16 mouse cellular contexts compared by ENCODE assay signal in the genomic region with DNA sequence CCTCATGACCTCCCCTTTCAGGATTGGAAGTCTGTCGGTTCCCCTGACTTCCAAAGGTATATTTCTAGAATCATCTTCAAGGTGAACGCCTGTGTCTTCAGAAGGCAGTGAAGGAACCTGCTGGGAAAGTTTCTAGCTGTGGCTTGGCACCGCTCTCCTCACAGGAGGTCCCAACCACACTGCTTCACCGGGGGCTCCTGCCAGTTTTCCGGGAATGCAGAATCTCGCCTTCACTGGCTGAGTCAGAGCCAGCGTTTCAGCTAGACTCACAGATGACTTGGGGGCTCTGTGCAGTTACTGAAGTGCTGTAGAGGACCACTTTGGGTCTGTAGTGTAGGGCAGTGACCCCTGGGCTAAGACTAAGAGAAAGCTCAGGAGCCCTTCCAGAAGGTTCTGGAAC.
DNase-seq lines count a peak whose midpoint lies in the region; ATAC-seq and TF ChIP-seq lines count a peak whose summit lies in the region.
"Had no signal": no experiment of that assay in that cellular context is flagged by ENCODE, and none has a peak within 500 bp of the region (broad histone marks: within the 10 kb centered on the region; RNA-seq: fewer than 3 reads in every experiment).

No protein-coding gene starts in this region.

- POLR2A ChIA-PET in Patski (lab: Charles Lee): interaction anchor here (1.2 kb wide), 1 partner anchor 72 kb away, joined by 3 read pairs; no protein-coding TSS in a partner anchor

- CTCF ChIA-PET in Patski (lab: Charles Lee): interaction anchor here (1.7 to 2.3 kb wide), 2 partner anchors 9 to 14 kb away, joined by 5 to 6 read pairs; no protein-coding TSS in a partner anchor

- H3K4me1 ChIP-seq in forebrain, postnatal 0 days (ENCODE audit: insufficient read depth): no peaks in the 10 kb centered on the region
- H3K4me1 ChIP-seq in forebrain, embryonic 16.5 days (replicated peaks; ENCODE audit: control insufficient read depth, insufficient read depth, low read length): no peaks in the 10 kb centered on the region; the same call in 1 of the 2 replicates
- H3K4me1 ChIP-seq in intestine, embryonic 15.5 days (replicated peaks): no peaks in the 10 kb centered on the region
- H3K4me1 ChIP-seq: embryonic facial prominence, embryonic 13.5 days; forebrain, embryonic 13.5 days; heart, embryonic 10.5 days; heart, embryonic 13.5 days had no signal

- TF ChIP-seq CTCF in forebrain, postnatal 0 days (IDR thresholded peaks at IDR 0.05; ENCODE audit: low read depth): no peak
- TF ChIP-seq CTCF in Patski (IDR thresholded peaks at IDR 0.05): no peak

- H3K27ac ChIP-seq in forebrain, postnatal 0 days (ENCODE audit: low read depth, low read length): no peak overlapping the region
- H3K27ac ChIP-seq in forebrain, embryonic 16.5 days (ENCODE audit: low read length): no peak overlapping the region
- no peak overlapping the region for H3K27ac ChIP-seq in intestine, embryonic 15.5 days
- H3K27ac ChIP-seq: embryonic facial prominence, embryonic 13.5 days; forebrain, embryonic 13.5 days; heart, adult 2 months; heart, embryonic 10.5 days; heart, embryonic 13.5 days; hindbrain, embryonic 14.5 days; hindbrain, postnatal 0 days had no signal

- H3K9ac ChIP-seq in forebrain, postnatal 0 days: no peak overlapping the region
- H3K9ac ChIP-seq in forebrain, embryonic 16.5 days (replicated peaks; ENCODE audit: low read depth, low read length): no peak overlapping the region
- no peak overlapping the region for H3K9ac ChIP-seq in intestine, embryonic 15.5 days
- H3K9ac ChIP-seq: embryonic facial prominence, embryonic 13.5 days; forebrain, embryonic 13.5 days; heart, embryonic 13.5 days; hindbrain, embryonic 14.5 days had no signal

- H3K4me3 ChIP-seq in forebrain, postnatal 0 days (ENCODE audit: low read depth, low read length): no peak overlapping the region
- no peak overlapping the region for H3K4me3 ChIP-seq in forebrain, embryonic 16.5 days (replicated peaks; ENCODE audit: low read length)
- H3K4me3 ChIP-seq in intestine, embryonic 15.5 days (replicated peaks): no peak overlapping the region
- H3K4me3 ChIP-seq: embryonic facial prominence, embryonic 13.5 days; forebrain, embryonic 13.5 days; heart, adult 2 months; heart, embryonic 10.5 days; heart, embryonic 13.5 days had no signal

- H3K27me3 ChIP-seq in forebrain, postnatal 0 days (ENCODE audit: insufficient read depth, low read length): peaks cover 4% of the 10 kb centered on the region; the same call in 1 of the 2 replicates
- no peaks in the 10 kb centered on the region for H3K27me3 ChIP-seq in forebrain, embryonic 16.5 days (replicated peaks; ENCODE audit: control insufficient read depth, insufficient read depth, low read length)
- peaks cover 10% of the 10 kb centered on the region for H3K27me3 ChIP-seq in Patski
- no peaks in the 10 kb centered on the region; the same call in 1 of the 2 replicates for H3K27me3 ChIP-seq in intestine, embryonic 15.5 days (replicated peaks)
- H3K27me3 ChIP-seq: forebrain, embryonic 13.5 days had no signal

- peak; percentile 10 for DNase-seq in forebrain, postnatal 0 days
- peak; percentile 54 for DNase-seq in NIH3T3 (ENCODE audit: low read depth)
- peak; percentile 20 for DNase-seq in Patski (ENCODE audit: low read depth, low spot score)
- no peak for DNase-seq in gastrocnemius, adult 8-10 months (ENCODE audit: low spot score in 2 of 2)

- 70% methylated on average over 7 of the region's 7 CpGs for WGBS in forebrain, postnatal 0 days
- 76% methylated on average over 7 of the region's 7 CpGs for WGBS in forebrain, embryonic 16.5 days
- WGBS in intestine, embryonic 15.5 days: 82% methylated on average over 7 of the region's 7 CpGs

- in situ Hi-C loops in Patski (cut with MboI; ENCODE audit: low pct_unique_long_range_greater_than_20kb): no loop called here

- no peaks in the 10 kb centered on the region for H3K9me3 ChIP-seq in forebrain, postnatal 0 days (ENCODE audit: low read length)
- no peaks in the 10 kb centered on the region for H3K9me3 ChIP-seq in forebrain, embryonic 16.5 days (ENCODE audit: control insufficient read depth, low read length)
- no peaks in the 10 kb centered on the region for H3K9me3 ChIP-seq in intestine, embryonic 15.5 days
- H3K9me3 ChIP-seq: embryonic facial prominence, embryonic 13.5 days; forebrain, embryonic 13.5 days; heart, embryonic 10.5 days; heart, embryonic 13.5 days had no signal

- no peak for ATAC-seq in forebrain, postnatal 0 days
- ATAC-seq in forebrain, embryonic 16.5 days: no peak
- ATAC-seq in Patski: no peak
- no peak for ATAC-seq in intestine, embryonic 15.5 days
- ATAC-seq: CD4-positive, CD25-positive, alpha-beta regulatory T cell, adult 4 months; inflammation-experienced regulatory T-cells, adult 6 months; intestine, postnatal 0 days had no signal

- no peak overlapping the region for H3K4me2 ChIP-seq in forebrain, postnatal 0 days (ENCODE audit: low read depth)
- no peak overlapping the region for H3K4me2 ChIP-seq in forebrain, embryonic 16.5 days (ENCODE audit: low read length)
- no peak overlapping the region for H3K4me2 ChIP-seq in intestine, embryonic 15.5 days (replicated peaks)
- H3K4me2 ChIP-seq: embryonic facial prominence, embryonic 13.5 days; forebrain, embryonic 13.5 days; heart, embryonic 13.5 days; hindbrain, embryonic 14.5 days had no signal

- no peaks in the 10 kb centered on the region for H3K36me3 ChIP-seq in forebrain, postnatal 0 days (ENCODE audit: insufficient read depth)
- H3K36me3 ChIP-seq in forebrain, embryonic 16.5 days (ENCODE audit: control insufficient read depth, insufficient read depth): no peaks in the 10 kb centered on the region
- H3K36me3 ChIP-seq in intestine, embryonic 15.5 days: no peaks in the 10 kb centered on the region
- H3K36me3 ChIP-seq: embryonic facial prominence, embryonic 13.5 days; heart, embryonic 10.5 days; heart, embryonic 13.5 days had no signal

Comparison
In these comparisons a context has a peak if more than half of its experiments do, and no peak if none do; other contexts are left out.
1. DNase-seq: peak in forebrain, postnatal 0 days (single experiment), NIH3T3 (single experiment) and Patski (single experiment); none in gastrocnemius, adult 8-10 months (0 of 2).